Mouse (Mus musculus) heart, embryonic 13.5 days (tissue): ENCODE measurements around the gene Zic2. TPM values are rescaled to one million over a fixed set of nuclear protein-coding genes. Genes with fewer than 3 reads are reported as not detected.
"Not testable (repeated sequence)": the region's sequence is repeated elsewhere in the genome, so short reads cannot be mapped to it uniquely, and the experiment has no call there.

Experiments
- ATAC-seq: fragments of 200-750 bp; cut with Nextera tagmentation; 2 replicates; pipeline ENCODE4 v1.8.0; 2017; ENCODE audit warnings: moderate TSS enrichment; ENCODE audit not compliant: insufficient number of reproducible peaks, low FRiP score, low TSS enrichment; ENCODE audit errors: extremely low read depth
- H3K27ac ChIP-seq: fragments of 300-500 bp; sonication (generic); replicated peaks from 2 replicates; pipeline ENCODE4 v1.5.1; 2015; ENCODE audit warnings: moderate library complexity, mild to moderate bottlenecking, inconsistent platforms
- H3K27me3 ChIP-seq: fragments of 300-500 bp; sonication (generic); replicated peaks from 2 replicates; pipeline ENCODE4 v1.6.1; 2015; ENCODE audit warnings: mild to moderate bottlenecking, inconsistent platforms
- H3K36me3 ChIP-seq: fragments of 300-500 bp; sonication (generic); 2 replicates; pipeline ENCODE4 v1.6.1; 2015; ENCODE audit warnings: mild to moderate bottlenecking, inconsistent platforms
- H3K4me1 ChIP-seq: fragments of 300-500 bp; sonication (generic); 2 replicates; pipeline ENCODE4 v1.6.1; 2015; ENCODE audit warnings: inconsistent platforms
- H3K4me2 ChIP-seq: fragments of 300-500 bp; sonication (generic); 2 replicates; pipeline ENCODE4 v1.6.1; 2015; ENCODE audit warnings: inconsistent platforms, mild to moderate bottlenecking, moderate library complexity
- H3K4me3 ChIP-seq: fragments of 300-500 bp; sonication (generic); 2 replicates; pipeline ENCODE4 v1.5.1; 2015; ENCODE audit warnings: moderate library complexity, mild to moderate bottlenecking, inconsistent platforms
- H3K9ac ChIP-seq: fragments of 300-500 bp; sonication (generic); 2 replicates; pipeline ENCODE4 v1.6.1; 2015; ENCODE audit warnings: inconsistent platforms, mild to moderate bottlenecking, moderate library complexity
- H3K9me3 ChIP-seq: fragments of 300-500 bp; sonication (generic); 2 replicates; pipeline ENCODE4 v1.6.1; 2016; ENCODE audit warnings: inconsistent platforms
- WGBS: fragments of 180-500 bp; shearing (Covaris S2); methylation state at CpG from one replicate; pipeline ENCODE4 v1.1.7; 2015; ENCODE audit warnings: mixed read lengths; 5-methylcytosine and 5-hydroxymethylcytosine counted together
- polyA plus RNA-seq: library from polyadenylated mRNA; unstranded; fragments of >200 nt; fragmentation: Nextera tagmentation; extraction: Ambion mirVana; gene quantifications from 2 replicates; pipeline ENCODE4 v1.2.1, GENCODE M21; 2015

The Zic2 gene
- polyA plus RNA-seq, 1 experiment from 2014 or later, result not detected

DNA sequence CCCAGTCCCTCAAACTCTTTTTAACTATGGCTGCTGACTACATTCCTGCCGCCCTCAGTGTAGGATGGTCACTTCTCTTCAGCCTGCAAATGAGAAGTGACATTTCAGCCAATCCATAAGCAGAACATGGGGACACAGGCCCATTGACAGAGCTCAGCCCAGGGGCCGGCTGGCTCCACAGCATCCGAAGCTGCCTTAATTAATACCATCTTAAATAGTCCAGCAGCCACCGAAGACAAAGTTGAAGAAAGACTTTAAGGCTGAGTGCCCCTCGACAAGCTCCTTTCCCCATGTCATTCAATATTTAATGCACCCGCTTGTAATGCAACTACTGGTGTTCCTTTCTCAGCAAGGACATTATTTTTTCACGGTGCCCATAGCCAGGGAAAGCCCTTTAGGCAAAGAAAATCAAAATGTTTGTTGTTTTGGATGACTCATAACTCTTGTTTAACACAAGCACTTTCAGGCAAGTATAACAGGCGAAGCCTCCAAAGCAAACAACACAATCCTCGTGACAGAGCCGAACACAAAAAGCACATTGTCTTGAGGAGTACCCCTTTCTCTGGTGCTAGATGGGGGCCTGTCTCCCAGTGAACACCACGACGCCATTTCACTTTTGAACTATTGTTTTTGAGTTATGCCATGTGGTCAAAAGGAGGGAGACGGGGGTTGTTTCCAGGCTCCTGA lies 22.4 kb upstream of the Zic2 start:
- H3K9ac ChIP-seq, result no peak overlapping the region
- H3K9me3 ChIP-seq, result no peaks in the 10 kb centered on the region
- 54% methylated on average over 13 of the region's 13 CpGs for WGBS
- H3K36me3 ChIP-seq, result no peaks in the 10 kb centered on the region
- H3K27ac ChIP-seq, result no peak overlapping the region
- ATAC-seq, result no peak
- H3K4me3 ChIP-seq, result no peak overlapping the region
- H3K4me2 ChIP-seq, result peak overlapping the region; percentile 67
- peaks cover 87% of the 10 kb centered on the region for H3K27me3 ChIP-seq
- H3K4me1 ChIP-seq, result peaks cover 19% of the 10 kb centered on the region

GRCm38 (mm10) chr14:122453388-122453995 lies 21.7 kb upstream of the Zic2 start:
- Histone ChIP-seq H3K9ac (peak overlapping the region; percentile 28; the same call in 1 of the 2 replicates), H3K9me3 (no peaks in the 10 kb centered on the region), H3K27me3 (peaks cover 83% of the 10 kb centered on the region), H3K36me3 (no peaks in the 10 kb centered on the region), H3K27ac (no peak overlapping the region), H3K4me3 (peak overlapping the region; percentile 42), H3K4me2 (peak overlapping the region; percentile 67), H3K4me1 (peaks cover 19% of the 10 kb centered on the region)
- WGBS, result 10% methylated on average over 32 of the region's 32 CpGs
- no peak for ATAC-seq

- H3K27me3 ChIP-seq, result peaks cover 80% of the 10 kb centered on the region
- WGBS, result 22% methylated on average over 12 of the region's 12 CpGs
- no peaks in the 10 kb centered on the region for H3K36me3 ChIP-seq
- peaks cover 19% of the 10 kb centered on the region for H3K4me1 ChIP-seq
- H3K4me2 ChIP-seq, result peak overlapping the region; percentile 67
- peak overlapping the region; percentile 28; the same call in 1 of the 2 replicates for H3K9ac ChIP-seq
- no peaks in the 10 kb centered on the region for H3K9me3 ChIP-seq
- H3K27ac ChIP-seq, result no peak overlapping the region
- peak overlapping the region; percentile 42 for H3K4me3 ChIP-seq
- no peak for ATAC-seq
Measured at GRCm38 (mm10) chr14:122453996-122454738, 21.1 kb upstream of the Zic2 start.

- Histone ChIP-seq H3K36me3 (no peaks in the 10 kb centered on the region), H3K27me3 (peaks cover 79% of the 10 kb centered on the region), H3K9me3 (no peaks in the 10 kb centered on the region), H3K4me3 (no peak overlapping the region), H3K9ac (no peak overlapping the region), H3K27ac (no peak overlapping the region), H3K4me1 (peaks cover 19% of the 10 kb centered on the region), H3K4me2 (no peak overlapping the region)
- 67% methylated on average over 10 of the region's 10 CpGs for WGBS
- ATAC-seq, result no peak
Measured at GRCm38 (mm10) chr14:122454901-122455561, 20.2 kb upstream of the Zic2 start.

GRCm38 (mm10) chr14:122455562-122455958 lies 19.7 kb upstream of the Zic2 start:
- H3K4me1 ChIP-seq, result peaks cover 13% of the 10 kb centered on the region
- no peaks in the 10 kb centered on the region for H3K36me3 ChIP-seq
- H3K27me3 ChIP-seq, result peaks cover 79% of the 10 kb centered on the region
- H3K4me2 ChIP-seq, result no peak overlapping the region
- 73% methylated on average over 4 of the region's 4 CpGs for WGBS
- no peak for ATAC-seq
- no peak overlapping the region for H3K27ac ChIP-seq
- no peaks in the 10 kb centered on the region for H3K9me3 ChIP-seq
- H3K9ac ChIP-seq, result no peak overlapping the region
- H3K4me3 ChIP-seq, result no peak overlapping the region

DNA sequence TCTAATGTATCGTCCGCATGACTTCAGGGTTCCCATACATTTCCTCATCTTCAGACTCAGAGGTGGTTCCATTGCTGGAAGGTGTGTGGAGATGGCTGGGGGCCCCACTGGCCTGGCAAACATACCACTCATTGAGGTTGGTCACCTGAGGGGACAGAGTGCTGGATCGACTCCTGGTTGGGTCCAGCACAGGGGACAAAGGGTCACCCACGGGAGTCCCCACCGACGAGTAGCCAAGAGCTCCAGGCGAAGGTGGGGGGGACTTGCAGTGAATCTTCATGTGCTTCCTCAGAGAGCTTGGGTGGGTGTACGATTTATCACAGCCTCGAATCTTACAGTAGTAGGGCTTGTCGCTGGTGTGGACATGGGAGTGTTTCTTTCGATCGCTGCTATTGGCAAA lies 15.9 kb upstream of the Zic2 start:
- WGBS, result 78% methylated on average over 12 of the region's 12 CpGs
- ATAC-seq, result not testable (repeated sequence)

DNA sequence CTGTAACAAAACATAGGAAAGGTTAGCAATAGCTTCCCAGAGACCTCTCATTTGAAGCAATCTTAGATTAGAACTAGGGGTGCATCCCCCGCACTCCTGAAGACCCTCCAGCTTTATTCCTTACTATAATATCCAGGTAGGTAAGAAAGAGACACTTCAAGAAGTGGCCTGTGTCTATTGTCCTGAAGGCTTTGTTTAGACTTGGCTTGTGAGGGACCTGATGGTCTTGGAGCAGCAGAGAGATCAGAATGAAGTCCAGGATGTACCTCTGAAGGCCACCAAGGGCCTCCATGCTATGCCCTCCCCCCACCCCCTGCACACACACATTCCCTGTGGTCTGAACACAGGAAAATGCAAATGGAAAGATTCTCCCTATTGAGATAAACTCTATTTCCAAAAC lies 15.5 kb upstream of the Zic2 start:
- WGBS, result 85% methylated on average over 1 of the region's 1 CpGs
- no peak overlapping the region for H3K9ac ChIP-seq
- H3K9me3 ChIP-seq, result no peaks in the 10 kb centered on the region
- H3K4me3 ChIP-seq, result no peak overlapping the region
- H3K27ac ChIP-seq, result no peak overlapping the region
- ATAC-seq, result no peak
- H3K4me2 ChIP-seq, result no peak overlapping the region
- peaks cover 75% of the 10 kb centered on the region for H3K27me3 ChIP-seq
- H3K36me3 ChIP-seq, result no peaks in the 10 kb centered on the region
- H3K4me1 ChIP-seq, result peaks cover 17% of the 10 kb centered on the region

More for the DNA sequence above, 15.9 kb upstream of the Zic2 start:
- H3K4me1 ChIP-seq, result peaks cover 12% of the 10 kb centered on the region
- H3K9me3 ChIP-seq, H3K9ac ChIP-seq, H3K27ac ChIP-seq, H3K36me3 ChIP-seq, H3K4me2 ChIP-seq, H3K4me3 ChIP-seq: not testable (repeated sequence)
- peaks cover 75% of the 10 kb centered on the region for H3K27me3 ChIP-seq

DNA sequence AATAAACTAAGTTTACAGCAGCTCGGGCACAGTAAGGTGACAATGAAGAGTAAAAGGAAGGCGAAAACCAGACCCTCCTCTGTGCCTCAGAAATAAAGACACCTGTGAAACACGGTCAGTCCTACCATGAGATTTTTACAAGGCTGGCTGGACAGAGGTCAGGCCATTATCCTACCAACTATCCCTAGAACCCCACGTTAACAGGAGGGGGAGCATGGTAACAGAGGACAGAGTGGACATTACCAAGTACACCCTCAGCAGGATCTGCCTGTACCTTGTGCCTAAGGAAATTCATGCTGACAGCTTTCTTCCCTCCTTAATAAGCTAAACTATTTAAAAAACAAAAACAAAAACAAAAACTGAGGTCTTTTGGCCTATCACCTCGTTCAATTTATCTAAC lies 15.0 kb upstream of the Zic2 start:
- no peak overlapping the region for H3K4me2 ChIP-seq

DNA sequence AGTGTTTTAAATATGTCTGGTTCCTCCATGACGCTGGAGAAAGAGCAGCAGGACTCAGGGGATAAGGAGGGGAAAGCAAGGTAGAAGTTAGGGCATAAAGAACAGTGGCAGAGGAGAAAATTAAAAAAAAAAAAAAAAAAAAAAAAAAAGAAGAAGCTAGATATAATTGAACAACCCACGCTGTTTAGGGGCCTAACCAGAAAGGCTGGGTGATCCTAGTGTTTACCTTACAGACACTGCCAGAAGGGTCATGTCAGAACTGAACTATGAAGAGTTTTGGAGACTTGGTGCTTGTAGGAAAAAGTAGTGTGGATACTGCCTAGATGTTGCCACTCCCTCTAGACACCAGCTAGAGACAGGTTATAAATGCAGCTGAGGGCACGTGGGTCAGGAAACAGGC lies 13.7 kb upstream of the Zic2 start:
- Histone ChIP-seq H3K27ac (no peak overlapping the region), H3K4me3 (no peak overlapping the region), H3K36me3 (no peaks in the 10 kb centered on the region), H3K4me2 (no peak overlapping the region), H3K27me3 (peaks cover 75% of the 10 kb centered on the region), H3K4me1 (peaks cover 25% of the 10 kb centered on the region), H3K9ac (no peak overlapping the region), H3K9me3 (no peaks in the 10 kb centered on the region)
- no peak for ATAC-seq
- whole genome bisulfite sequencing, result 51% methylated on average over 3 of the region's 3 CpGs

More for the DNA sequence above, 15.0 kb upstream of the Zic2 start:
- 66% methylated on average over 5 of the region's 5 CpGs for whole genome bisulfite sequencing
- Histone ChIP-seq H3K9ac (no peak overlapping the region), H3K27me3 (peaks cover 75% of the 10 kb centered on the region), H3K4me1 (peaks cover 21% of the 10 kb centered on the region), H3K36me3 (no peaks in the 10 kb centered on the region), H3K9me3 (no peaks in the 10 kb centered on the region), H3K4me3 (no peak overlapping the region), H3K27ac (no peak overlapping the region)
- no peak for ATAC-seq

DNA sequence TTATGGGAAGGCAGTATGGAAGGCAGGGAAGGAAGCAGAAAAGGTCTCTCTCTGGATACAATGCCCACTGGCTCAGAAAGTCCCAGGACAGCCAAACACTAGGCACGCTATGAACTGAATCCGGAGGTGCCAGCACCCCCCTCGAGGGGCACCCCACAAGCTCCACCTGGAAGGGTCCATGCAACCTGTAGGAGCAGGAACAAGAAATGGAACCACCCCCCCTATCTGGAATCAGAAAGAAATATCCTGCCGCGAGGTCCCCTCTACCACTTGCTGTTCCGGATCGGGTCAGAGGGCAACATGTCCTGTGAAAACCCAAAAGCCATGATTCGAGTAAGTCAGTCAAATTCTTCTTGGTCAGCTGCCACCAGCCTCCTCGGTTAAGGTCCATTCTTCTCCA lies 13.3 kb upstream of the Zic2 start:
- H3K4me3 ChIP-seq, result no peak overlapping the region
- no peak overlapping the region for H3K4me2 ChIP-seq
- no peak overlapping the region for H3K27ac ChIP-seq
- peaks cover 79% of the 10 kb centered on the region for H3K27me3 ChIP-seq
- WGBS, result 33% methylated on average over 9 of the region's 9 CpGs
- H3K9me3 ChIP-seq, result no peaks in the 10 kb centered on the region
- H3K36me3 ChIP-seq, result no peaks in the 10 kb centered on the region
- peaks cover 25% of the 10 kb centered on the region for H3K4me1 ChIP-seq
- no peak for ATAC-seq
- no peak overlapping the region for H3K9ac ChIP-seq

DNA sequence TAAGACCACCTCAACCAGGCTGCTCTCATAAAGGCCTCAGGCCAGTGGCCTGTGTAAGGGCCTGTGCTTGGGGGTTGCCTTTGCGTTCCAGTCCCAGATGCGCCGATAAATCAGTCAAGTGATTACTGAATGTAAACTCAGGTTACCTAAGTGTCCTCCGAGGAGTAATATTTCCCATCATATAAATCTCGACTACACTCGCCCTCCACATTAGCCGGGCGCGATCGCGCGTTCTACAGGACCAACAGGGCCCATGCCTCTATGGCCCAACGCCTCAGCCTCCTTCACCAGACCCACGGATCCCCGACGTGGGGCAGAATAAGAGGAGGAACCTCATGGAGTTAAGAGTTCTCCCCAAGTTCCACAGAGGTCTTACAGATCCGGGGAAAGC lies 12.6 kb upstream of the Zic2 start:
- peaks cover 86% of the 10 kb centered on the region for H3K27me3 ChIP-seq
- no peaks in the 10 kb centered on the region for H3K9me3 ChIP-seq
- H3K27ac ChIP-seq, result no peak overlapping the region
- H3K4me1 ChIP-seq, result peaks cover 25% of the 10 kb centered on the region
- H3K9ac ChIP-seq, result no peak overlapping the region
- no peak for ATAC-seq
- H3K36me3 ChIP-seq, result no peaks in the 10 kb centered on the region
- 23% methylated on average over 17 of the region's 17 CpGs for WGBS
- no peak overlapping the region for H3K4me2 ChIP-seq
- H3K4me3 ChIP-seq, result no peak overlapping the region
